Mouse (Mus musculus) heart, postnatal 0 days (tissue): Measurements from ENCODE around the gene Pygo2.

Source experiments
- CTCF ChIP-seq: IDR thresholded peaks from 2 replicates; pipeline ENCODE4 v1.5.1; 2016; ENCODE audit warnings: antibody characterized with exemption, control low read depth, low read depth
- EP300 ChIP-seq: IDR thresholded peaks from 2 replicates; pipeline ENCODE4 v1.6.1; 2016; ENCODE audit warnings: antibody characterized with exemption, low read depth

DNA sequence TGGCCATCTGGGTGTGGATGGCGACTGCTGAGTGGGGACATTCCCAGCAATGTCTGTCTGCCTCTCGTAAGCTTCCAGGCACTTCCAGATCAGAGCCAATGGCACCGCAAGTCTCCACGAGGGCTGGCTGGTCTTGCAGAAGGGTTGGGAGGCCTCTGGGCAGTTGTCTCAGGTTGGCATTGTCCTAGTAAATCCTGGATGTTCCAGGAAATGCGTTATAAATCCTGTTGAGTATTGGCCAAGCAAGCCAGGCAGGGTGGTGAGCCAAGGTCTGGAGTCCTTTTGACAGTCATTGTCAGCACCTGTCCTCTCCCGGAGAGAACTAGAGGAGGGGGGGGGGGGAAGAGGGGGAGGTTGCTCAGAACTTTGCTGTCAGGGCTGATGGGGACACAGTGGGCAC is 49.0 kb downstream of the Pygo2 start:
- TF ChIP-seq CTCF, result no peak
- no peak for TF ChIP-seq EP300
